Comparison of ENCODE assay signal across 8 mouse cellular contexts in genomic region chr4:115101682-115102081, GRCm38 (mm10). TPM values are rescaled to one million over a fixed set of nuclear protein-coding genes. Genes with fewer than 3 reads are reported as not detected.
A peak's percentile ranks its signal among the peaks of the same experiment; 100 is the strongest.
DNase-seq lines count a peak whose midpoint lies in the region; ATAC-seq lines count a peak whose summit lies in the region.

No protein-coding gene starts in this region.

- H3K4me3 ChIP-seq in heart, embryonic 12.5 days = no peak overlapping the region
- H3K4me3 ChIP-seq in kidney, embryonic 16.5 days (ENCODE audit: low read length) = no peak overlapping the region
- no peak overlapping the region for H3K4me3 ChIP-seq in limb, embryonic 15.5 days
- H3K4me3 ChIP-seq in neural tube, embryonic 12.5 days = no peak overlapping the region

- peak overlapping the region; percentile 47 for H3K4me2 ChIP-seq in heart, embryonic 12.5 days
- no peak overlapping the region for H3K4me2 ChIP-seq in kidney, embryonic 16.5 days (replicated peaks; ENCODE audit: low read depth, low read length)
- 0 out of 2 replicates have a peak overlapping the region, but pooled peaks have one; percentile 32 for H3K4me2 ChIP-seq in limb, embryonic 15.5 days
- no peak overlapping the region for H3K4me2 ChIP-seq in neural tube, embryonic 12.5 days (replicated peaks)

- no peak for ATAC-seq in heart, embryonic 12.5 days (ENCODE audit: insufficient number of reproducible peaks, low FRiP score)
- ATAC-seq in kidney, embryonic 16.5 days (ENCODE audit: low FRiP score, low TSS enrichment) = peak; percentile 44; the same call in 1 of the 2 replicates
- no peak for ATAC-seq in limb, embryonic 15.5 days (ENCODE audit: insufficient number of reproducible peaks, low FRiP score, low TSS enrichment, low read depth)
- peak; percentile 18; the same call in 1 of the 2 replicates for ATAC-seq in neural tube, embryonic 12.5 days (ENCODE audit: low FRiP score, low read depth)

- no peak overlapping the region for H3K9ac ChIP-seq in heart, embryonic 12.5 days
- no peak overlapping the region for H3K9ac ChIP-seq in kidney, embryonic 16.5 days (replicated peaks; ENCODE audit: low read length)
- no peak overlapping the region for H3K9ac ChIP-seq in limb, embryonic 15.5 days
- H3K9ac ChIP-seq in neural tube, embryonic 12.5 days = no peak overlapping the region

- 35% methylated on average over 6 of the region's 6 CpGs for WGBS in heart, embryonic 12.5 days
- WGBS in kidney, embryonic 16.5 days = 30% methylated on average over 6 of the region's 6 CpGs
- WGBS in limb, embryonic 15.5 days = 23% methylated on average over 6 of the region's 6 CpGs
- 44% methylated on average over 6 of the region's 6 CpGs for WGBS in neural tube, embryonic 12.5 days

- DNase-seq in CD4-positive, CD25-positive, alpha-beta regulatory T cell, adult 2 months (ENCODE audit: low read depth, low spot score) = peak; percentile 75
- peak; percentile 80 for DNase-seq in ZHBTc4 (ENCODE audit: low read depth, low spot score)
- DNase-seq in embryo, embryonic 11 days = peak; percentile 81
- DNase-seq in thymus, postnatal 14 days = peak; percentile 37

- H3K36me3 ChIP-seq in heart, embryonic 12.5 days = no peaks in the 10 kb centered on the region
- H3K36me3 ChIP-seq in kidney, embryonic 16.5 days (ENCODE audit: insufficient read depth, low read length) = no peaks in the 10 kb centered on the region
- no peaks in the 10 kb centered on the region for H3K36me3 ChIP-seq in limb, embryonic 15.5 days
- H3K36me3 ChIP-seq in neural tube, embryonic 12.5 days = no peaks in the 10 kb centered on the region

- H3K27ac ChIP-seq in heart, embryonic 12.5 days (ENCODE audit: poor library complexity, severe bottlenecking) = no peak overlapping the region
- no peak overlapping the region for H3K27ac ChIP-seq in kidney, embryonic 16.5 days (ENCODE audit: low read length)
- no peak overlapping the region for H3K27ac ChIP-seq in limb, embryonic 15.5 days
- no peak overlapping the region for H3K27ac ChIP-seq in neural tube, embryonic 12.5 days

- H3K4me1 ChIP-seq in heart, embryonic 12.5 days (replicated peaks) = peaks cover 7% of the 10 kb centered on the region
- H3K4me1 ChIP-seq in kidney, embryonic 16.5 days (ENCODE audit: insufficient read depth, low read length) = peaks cover 4% of the 10 kb centered on the region
- H3K4me1 ChIP-seq in limb, embryonic 15.5 days = peaks cover 5% of the 10 kb centered on the region; the same call in 1 of the 2 replicates
- H3K4me1 ChIP-seq in neural tube, embryonic 12.5 days = no peaks in the 10 kb centered on the region

- peaks cover 9% of the 10 kb centered on the region; the same call in 1 of the 2 replicates for H3K27me3 ChIP-seq in heart, embryonic 12.5 days (replicated peaks)
- H3K27me3 ChIP-seq in kidney, embryonic 16.5 days (ENCODE audit: insufficient read depth, low read length) = peaks cover 4% of the 10 kb centered on the region; the same call in 1 of the 2 replicates
- peaks cover 21% of the 10 kb centered on the region for H3K27me3 ChIP-seq in limb, embryonic 15.5 days
- peaks cover 12% of the 10 kb centered on the region for H3K27me3 ChIP-seq in neural tube, embryonic 12.5 days (replicated peaks)

- no peaks in the 10 kb centered on the region for H3K9me3 ChIP-seq in heart, embryonic 12.5 days (replicated peaks)
- H3K9me3 ChIP-seq in kidney, embryonic 16.5 days (ENCODE audit: low read length) = no peaks in the 10 kb centered on the region
- H3K9me3 ChIP-seq in limb, embryonic 15.5 days = no peaks in the 10 kb centered on the region
- H3K9me3 ChIP-seq in neural tube, embryonic 12.5 days = no peaks in the 10 kb centered on the region

RNA-seq across cellular contexts. Expression of gene Pdzk1ip1, which starts 13.2 kb away (rescaled TPM):
- 38.8 and 39.2 TPM in 2 replicates for polyA plus RNA-seq in heart, embryonic 12.5 days (2016; fragmentation: Nextera tagmentation; extraction: Ambion mirVana)
- polyA plus RNA-seq in kidney, embryonic 16.5 days (2015; fragmentation: Nextera tagmentation; extraction: Ambion mirVana) = 292 and 326 TPM in 2 replicates
- 94.4 and 100 TPM in 2 replicates for polyA plus RNA-seq in limb, embryonic 15.5 days (2015; fragmentation: Nextera tagmentation; extraction: Ambion mirVana)
- polyA plus RNA-seq in neural tube, embryonic 12.5 days (2016; fragmentation: Nextera tagmentation; extraction: Ambion mirVana) = 8.0 and 9.5 TPM in 2 replicates

RNA-seq across cellular contexts. Expression of gene Cyp4x1, which starts 32.4 kb away (rescaled TPM):
- polyA plus RNA-seq in heart, embryonic 12.5 days (2016; fragmentation: Nextera tagmentation; extraction: Ambion mirVana) = 0.10 TPM in 1 of 2 replicates, not detected in the other
- polyA plus RNA-seq in kidney, embryonic 16.5 days (2015; fragmentation: Nextera tagmentation; extraction: Ambion mirVana) = 0.41 and 1.0 TPM in 2 replicates
- not detected in 2 replicates for polyA plus RNA-seq in limb, embryonic 15.5 days (2015; fragmentation: Nextera tagmentation; extraction: Ambion mirVana)
- 2.3 and 3.2 TPM in 2 replicates for polyA plus RNA-seq in neural tube, embryonic 12.5 days (2016; fragmentation: Nextera tagmentation; extraction: Ambion mirVana)

RNA-seq across cellular contexts. Expression of gene Tal1, which starts 45.5 kb away (rescaled TPM):
- polyA plus RNA-seq in heart, embryonic 12.5 days (2016; fragmentation: Nextera tagmentation; extraction: Ambion mirVana) = 6.9 and 8.3 TPM in 2 replicates
- 1.2 and 1.3 TPM in 2 replicates for polyA plus RNA-seq in kidney, embryonic 16.5 days (2015; fragmentation: Nextera tagmentation; extraction: Ambion mirVana)
- polyA plus RNA-seq in limb, embryonic 15.5 days (2015; fragmentation: Nextera tagmentation; extraction: Ambion mirVana) = 0.67 and 1.0 TPM in 2 replicates
- 3.0 and 3.3 TPM in 2 replicates for polyA plus RNA-seq in neural tube, embryonic 12.5 days (2016; fragmentation: Nextera tagmentation; extraction: Ambion mirVana)

Comparison
In these comparisons a context has a peak if more than half of its experiments do, and no peak if none do; other contexts are left out.
1. ATAC-seq: peak in kidney, embryonic 16.5 days (single experiment) and neural tube, embryonic 12.5 days (single experiment); none in heart, embryonic 12.5 days (single experiment) and limb, embryonic 15.5 days (single experiment).
2. H3K4me2 ChIP-seq: peak in heart, embryonic 12.5 days (single experiment) and limb, embryonic 15.5 days (single experiment); none in kidney, embryonic 16.5 days (single experiment) and neural tube, embryonic 12.5 days (single experiment).
3. Peak in every context shown above with its lines, with median percentiles within 50 percentile points of each other: DNase-seq.